Mouse (Mus musculus) kidney, adult 2 months (tissue): ENCODE data around the gene Fut2.

Experiments used
- CTCF ChIP-seq: fragments of 200-500 bp; conservative IDR thresholded peaks from 2 replicates; pipeline ENCODE4 v1.5.1; 2011; ENCODE audit warnings: low read depth, mild to moderate bottlenecking, control low read depth, low read length, moderate library complexity, mixed read lengths; ENCODE audit not compliant: insufficient read depth, insufficient read length
- POLR2A ChIP-seq: fragments of 200-500 bp; IDR thresholded peaks from one replicate; pipeline ENCODE4 v1.6.1; 2011; ENCODE audit warnings: low read depth, low read length, control low read depth

- TF ChIP-seq POLR2A (peak; percentile 90), CTCF (no peak)
Observed at GRCm38 (mm10) chr7:45710477-45711191, 44.4 kb upstream of the Fut2 start.
